Mouse (Mus musculus) MEL (cell line): Measurements from ENCODE around the gene Papss1. TPM values are rescaled to one million over a fixed set of nuclear protein-coding genes. Genes with fewer than 3 reads are reported as not detected.

Experiments used
- DNase-seq: peaks from one replicate; pipeline ENCODE4 v3.0.0; 2011; ENCODE audit warnings: low read depth, low spot score
- H3K27ac ChIP-seq: 2 replicates; pipeline ENCODE4 v1.5.1; 2012; ENCODE audit warnings: low read depth, mild to moderate bottlenecking, control low read depth, low read length, moderate library complexity; ENCODE audit not compliant: control insufficient read depth
- H3K27me3 ChIP-seq, 2 experiments: fragments of 150-350 bp in 1 of 2; sonication (generic) in 1 of 2; 2 replicates each; pipeline ENCODE4 v1.6.1; 2012; ENCODE audit warnings: low read length in 2 of 2, mild to moderate bottlenecking in 2 of 2, improper control_type of control experiment in 1 of 2, moderate library complexity in 1 of 2; ENCODE audit not compliant: insufficient read depth in 2 of 2, control insufficient read depth in 1 of 2
- H3K36me3 ChIP-seq, 2 experiments: 2 replicates each; pipeline ENCODE4 v1.6.1; 2012 to 2014; ENCODE audit warnings: low read length in 2 of 2, improper control_type of control experiment in 1 of 2, inconsistent platforms in 1 of 2, mild to moderate bottlenecking in 1 of 2; ENCODE audit not compliant: insufficient read depth in 2 of 2, control insufficient read depth in 1 of 2
- H3K4me1 ChIP-seq, 2 experiments: fragments of 150-350 bp in 1 of 2; sonication (generic) in 1 of 2; 2 replicates each; pipeline ENCODE4 v1.6.1; 2012; ENCODE audit warnings: low read length in 2 of 2, improper control_type of control experiment in 1 of 2, mild to moderate bottlenecking in 1 of 2; ENCODE audit not compliant: insufficient read depth in 2 of 2, control insufficient read depth in 1 of 2
- H3K4me3 ChIP-seq, 2 experiments: fragments of 150-350 bp in 1 of 2; sonication (generic) in 1 of 2; 2 replicates each; pipeline ENCODE4 v1.5.1; 2012; ENCODE audit warnings: low read depth in 2 of 2, low read length in 2 of 2, mild to moderate bottlenecking in 2 of 2, moderate library complexity in 2 of 2, control low read depth in 1 of 2, improper control_type of control experiment in 1 of 2; ENCODE audit not compliant: control insufficient read depth in 1 of 2, insufficient read depth in 1 of 2
- H3K79me2 ChIP-seq: 2 replicates; pipeline ENCODE4 v1.6.1; 2012; ENCODE audit warnings: mild to moderate bottlenecking, low read length, moderate library complexity; ENCODE audit not compliant: control insufficient read depth, poor library complexity, insufficient read depth
- H3K9ac ChIP-seq: 2 replicates; pipeline ENCODE4 v1.6.1; 2012; ENCODE audit warnings: low read depth, mild to moderate bottlenecking, control low read depth, low read length, moderate library complexity; ENCODE audit not compliant: control insufficient read depth, poor library complexity, severe bottlenecking
- H3K9me3 ChIP-seq: fragments of 150-350 bp; sonication (generic); replicated peaks from 2 replicates; pipeline ENCODE4 v1.6.1; 2012; ENCODE audit warnings: mild to moderate bottlenecking, low read length, improper control_type of control experiment, moderate library complexity; ENCODE audit not compliant: insufficient read depth
- BHLHE40 ChIP-seq: IDR thresholded peaks from 2 replicates; pipeline ENCODE4 v1.6.1; 2012; ENCODE audit warnings: low read depth, mild to moderate bottlenecking, inconsistent platforms, low read length, improper control_type of control experiment, borderline replicate concordance
- CHD2 ChIP-seq: IDR thresholded peaks from 2 replicates; pipeline ENCODE4 v1.6.1; 2011; ENCODE audit warnings: low read length, improper control_type of control experiment
- CTCF ChIP-seq, 3 experiments: IDR thresholded peaks in 2 of 3; conservative IDR thresholded peaks in 1 of 3; 2 replicates each; pipeline ENCODE4 v1.5.1; 2011 to 2012; ENCODE audit warnings: low read length in 3 of 3, low read depth in 2 of 3, mild to moderate bottlenecking in 2 of 3, improper control_type of control experiment in 1 of 3, inconsistent platforms in 1 of 3, mixed read lengths in 1 of 3, moderate library complexity in 1 of 3; ENCODE audit not compliant: control insufficient read depth in 1 of 3, insufficient read depth in 1 of 3, poor library complexity in 1 of 3, severe bottlenecking in 1 of 3
- ELF1 ChIP-seq: IDR thresholded peaks from 2 replicates; pipeline ENCODE4 v1.6.1; 2014; ENCODE audit warnings: low read depth, mild to moderate bottlenecking, inconsistent platforms, low read length, improper control_type of control experiment, moderate library complexity
- EP300 ChIP-seq, 2 experiments: IDR thresholded peaks; 2 replicates each; pipeline ENCODE4 v1.6.1; 2011; ENCODE audit warnings: improper control_type of control experiment in 2 of 2, low read length in 2 of 2, low read depth in 1 of 2, mild to moderate bottlenecking in 1 of 2
- GABPA ChIP-seq: IDR thresholded peaks from 2 replicates; pipeline ENCODE4 v1.6.1; 2012; ENCODE audit warnings: low read depth, mild to moderate bottlenecking, inconsistent platforms, low read length, improper control_type of control experiment, moderate library complexity
- GATA1 ChIP-seq: IDR thresholded peaks from 2 replicates; pipeline ENCODE4 v1.6.1; 2011; ENCODE audit warnings: low read depth, low read length, improper control_type of control experiment
- HCFC1 ChIP-seq: IDR thresholded peaks from 2 replicates; pipeline ENCODE4 v1.6.1; 2012; ENCODE audit warnings: low read depth, mild to moderate bottlenecking, inconsistent platforms, low read length, improper control_type of control experiment, moderate library complexity
- JUND ChIP-seq: IDR thresholded peaks from 2 replicates; pipeline ENCODE4 v1.6.1; 2011; ENCODE audit warnings: low read depth, mild to moderate bottlenecking, improper control_type of control experiment, low read length
- MAFK ChIP-seq: IDR thresholded peaks from 2 replicates; pipeline ENCODE4 v1.6.1; 2011; ENCODE audit warnings: low read depth, mild to moderate bottlenecking, low read length, improper control_type of control experiment, borderline replicate concordance
- MAX ChIP-seq: IDR thresholded peaks from 2 replicates; pipeline ENCODE4 v1.6.1; 2011; ENCODE audit warnings: low read length, improper control_type of control experiment
- MAZ ChIP-seq: IDR thresholded peaks from 2 replicates; pipeline ENCODE4 v1.6.1; 2012; ENCODE audit warnings: low read depth, mild to moderate bottlenecking, inconsistent platforms, low read length, improper control_type of control experiment
- MEF2A ChIP-seq: IDR thresholded peaks from 2 replicates; pipeline ENCODE4 v1.6.1; 2014; ENCODE audit warnings: low read depth, mild to moderate bottlenecking, inconsistent platforms, low read length, improper control_type of control experiment; ENCODE audit not compliant: poor library complexity, insufficient replicate concordance, severe bottlenecking; ENCODE audit errors: extremely low read depth
- MXI1 ChIP-seq: IDR thresholded peaks from 2 replicates; pipeline ENCODE4 v1.6.1; 2011; ENCODE audit warnings: mild to moderate bottlenecking, low read depth, low read length, improper control_type of control experiment
- MYB ChIP-seq: IDR thresholded peaks from 2 replicates; pipeline ENCODE4 v1.6.1; 2011; ENCODE audit warnings: mild to moderate bottlenecking, low read depth, low read length, improper control_type of control experiment
- NELFE ChIP-seq: IDR thresholded peaks from 2 replicates; pipeline ENCODE4 v1.6.1; 2011; ENCODE audit warnings: low read depth, low read length, improper control_type of control experiment
- POLR2AphosphoS2 ChIP-seq: IDR thresholded peaks from 2 replicates; pipeline ENCODE4 v1.6.1; 2011; ENCODE audit warnings: low read length, improper control_type of control experiment
- POLR2AphosphoS5 ChIP-seq: IDR thresholded peaks from 2 replicates; pipeline ENCODE4 v1.6.1; 2012; ENCODE audit warnings: low read depth, borderline replicate concordance, mild to moderate bottlenecking, inconsistent platforms, low read length, moderate library complexity, mixed read lengths
- SIN3A ChIP-seq: IDR thresholded peaks from 2 replicates; pipeline ENCODE4 v1.6.1; 2012; ENCODE audit warnings: low read length, improper control_type of control experiment, inconsistent platforms
- TAL1 ChIP-seq: IDR thresholded peaks from 2 replicates; pipeline ENCODE4 v1.6.1; 2012; ENCODE audit warnings: mild to moderate bottlenecking, inconsistent platforms, low read length, moderate library complexity, mixed read lengths
- TCF12 ChIP-seq: IDR thresholded peaks from 2 replicates; pipeline ENCODE4 v1.6.1; 2014; ENCODE audit warnings: low read depth, mild to moderate bottlenecking, inconsistent platforms, low read length, improper control_type of control experiment, moderate library complexity
- UBTF ChIP-seq: IDR thresholded peaks from 2 replicates; pipeline ENCODE4 v1.6.1; 2012; ENCODE audit warnings: low read depth, mild to moderate bottlenecking, inconsistent platforms, low read length, improper control_type of control experiment, moderate library complexity, borderline replicate concordance; ENCODE audit not compliant: insufficient read depth
- USF1 ChIP-seq: IDR thresholded peaks from 2 replicates; pipeline ENCODE4 v1.6.1; 2014; ENCODE audit warnings: low read depth, mild to moderate bottlenecking, inconsistent platforms, low read length, improper control_type of control experiment, moderate library complexity
- ZKSCAN1 ChIP-seq: IDR thresholded peaks from 2 replicates; pipeline ENCODE4 v1.6.1; 2012; ENCODE audit warnings: low read depth, mild to moderate bottlenecking, inconsistent platforms, low read length, improper control_type of control experiment, moderate library complexity
- ZNF384 ChIP-seq: IDR thresholded peaks from 2 replicates; pipeline ENCODE4 v1.6.1; 2012; ENCODE audit warnings: low read depth, mild to moderate bottlenecking, inconsistent platforms, low read length, improper control_type of control experiment
- polyA plus RNA-seq, 2 experiments: library from polyadenylated mRNA; stranded (reverse) in 1 of 2; unstranded in 1 of 2; fragments of >175 nt in 1 of 2; fragments of >200 nt in 1 of 2; gene quantifications; 2 replicates each; pipeline versions ENCODE4 v1.2.1 to v1.2.4; 2012; ENCODE audit warnings: low replicate concordance in 2 of 2, low read depth in 1 of 2; ENCODE audit not compliant: insufficient read length in 2 of 2, insufficient read depth in 1 of 2, missing spikeins in 1 of 2
- total RNA-seq: library from RNA; depleted of rRNA; stranded (reverse); fragments of 300-350 nt; gene quantifications from 2 replicates; pipeline ENCODE4 v1.2.3, GENCODE M21; 2012

The Papss1 gene
- total and polyA plus RNA-seq, 3 experiments: 27.7 to 36.2 TPM; not detected in 1

- H3K9ac ChIP-seq: no peak overlapping the region
- H3K27me3 ChIP-seq: no peaks in the 10 kb centered on the region
- H3K4me3 ChIP-seq: no peak overlapping the region
- TF ChIP-seq USF1 (no peak), EP300 (IDR thresholded peaks at IDR 0.05; ENCODE audit: low read depth in 1 of 2, low read length in 2 of 2) (no peak), POLR2AphosphoS5 (no peak), MXI1 (no peak), HCFC1 (no peak), UBTF (no peak), ZKSCAN1 (no peak), ZNF384 (no peak), GABPA (no peak), BHLHE40 (no peak)
- H3K36me3 ChIP-seq: no peaks in the 10 kb centered on the region
- H3K79me2 ChIP-seq: no peaks in the 10 kb centered on the region
- no peaks in the 10 kb centered on the region for H3K4me1 ChIP-seq
- no peak overlapping the region for H3K27ac ChIP-seq
- no peaks in the 10 kb centered on the region for H3K9me3 ChIP-seq
- no peak for DNase-seq
Measured at GRCm38 (mm10) chr3:131631318-131631870, 66.8 kb downstream of the Papss1 start.

GRCm38 (mm10) chr3:131634091-131634490 lies 69.5 kb downstream of the Papss1 start:
- H3K9ac ChIP-seq: no peak overlapping the region
- H3K27ac ChIP-seq: no peak overlapping the region

DNA sequence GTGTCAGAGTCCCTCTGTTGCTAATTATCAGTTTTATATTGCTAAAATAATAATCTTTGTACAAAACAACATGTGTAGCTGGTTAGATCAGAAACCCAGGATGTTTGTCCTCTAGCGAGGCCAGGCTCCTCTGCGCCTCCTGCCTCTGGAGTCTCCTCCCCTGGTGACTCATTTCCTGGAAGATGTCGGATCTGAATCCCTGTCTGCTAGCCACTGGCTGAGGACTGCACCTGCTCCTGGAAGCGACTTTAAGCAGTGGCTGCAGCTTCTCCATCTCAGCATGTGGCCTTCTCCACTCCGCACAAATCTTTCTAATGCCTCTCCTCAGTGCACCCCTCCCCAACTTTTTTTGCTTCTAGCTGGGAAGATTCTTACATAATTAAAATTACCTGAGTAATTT lies 71.6 kb downstream of the Papss1 start:
- no peak overlapping the region for H3K27ac ChIP-seq
- no peak overlapping the region for H3K9ac ChIP-seq
- TF ChIP-seq HCFC1: no peak
- no peak for TF ChIP-seq JUND
- TF ChIP-seq CHD2: no peak
- no peak for TF ChIP-seq MAFK
- no peak for TF ChIP-seq MAX
- TF ChIP-seq GATA1: no peak
- no peak for TF ChIP-seq POLR2AphosphoS2
- TF ChIP-seq MYB: no peak
- TF ChIP-seq MAZ: no peak
- no peak for TF ChIP-seq GABPA
- no peak for TF ChIP-seq NELFE
- no peak for TF ChIP-seq MXI1
- no peak for TF ChIP-seq SIN3A
- no peak for TF ChIP-seq MEF2A
- no peak for TF ChIP-seq BHLHE40
- TF ChIP-seq UBTF: no peak
- no peak for TF ChIP-seq ZKSCAN1
- no peak for TF ChIP-seq ELF1
- no peak overlapping the region for H3K4me3 ChIP-seq
- H3K27me3 ChIP-seq: no peaks in the 10 kb centered on the region
- H3K9me3 ChIP-seq: no peaks in the 10 kb centered on the region
- no peaks in the 10 kb centered on the region for H3K79me2 ChIP-seq
- no peaks in the 10 kb centered on the region for H3K36me3 ChIP-seq
- no peak for DNase-seq
- H3K4me1 ChIP-seq: no peaks in the 10 kb centered on the region

More at GRCm38 (mm10) chr3:131634091-131634490, 69.5 kb downstream of the Papss1 start:
- H3K79me2 ChIP-seq: no peaks in the 10 kb centered on the region
- DNase-seq: no peak
- TF ChIP-seq GABPA (no peak), USF1 (no peak), TCF12 (no peak), UBTF (no peak), CTCF (IDR thresholded peaks at IDR 0.05 in 2 of 3, conservative IDR thresholded peaks at IDR 0.05 in 1 of 3; ENCODE audit: control insufficient read depth in 1 of 3, insufficient read depth in 1 of 3, low read depth in 2 of 3, low read length in 3 of 3, poor library complexity in 1 of 3, severe bottlenecking in 1 of 3) (no peak), NELFE (no peak), EP300 (IDR thresholded peaks at IDR 0.05; ENCODE audit: low read depth in 1 of 2, low read length in 2 of 2) (no peak), TAL1 (no peak), MAFK (no peak)
- H3K4me3 ChIP-seq: no peak overlapping the region
- H3K9me3 ChIP-seq: no peaks in the 10 kb centered on the region
- no peaks in the 10 kb centered on the region for H3K4me1 ChIP-seq
- H3K36me3 ChIP-seq: no peaks in the 10 kb centered on the region
- no peaks in the 10 kb centered on the region for H3K27me3 ChIP-seq
